Mouse (Mus musculus): ENCODE measurements at regions not wholly inside any gene's neighbourhood (a gene's known extent, or its start where the extent isn't known, plus 50 kb on each side); places are given as distances from the start of the nearest gene placed in this dataset.

DNA sequence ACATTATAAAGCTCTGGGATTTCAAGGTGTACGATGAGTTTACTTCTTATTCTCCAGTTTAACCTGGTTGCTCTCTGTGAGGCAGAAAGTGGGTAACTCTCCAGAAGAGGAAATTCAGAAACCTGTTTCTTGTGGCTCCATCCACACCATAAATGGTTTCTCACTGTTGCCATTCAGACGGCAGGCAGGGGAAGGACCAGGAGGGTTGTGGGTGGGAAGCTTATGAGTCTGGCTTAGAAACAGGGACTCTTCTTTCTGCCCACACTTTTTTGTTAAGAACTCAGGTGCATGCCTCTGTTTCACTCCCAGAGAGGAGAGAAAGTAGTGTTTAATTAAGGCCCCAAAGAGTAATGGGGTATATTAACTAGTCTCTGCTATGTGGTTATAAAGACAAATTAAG, 332.5 kb upstream of the Cwc22 start:
- TF ChIP-seq CTCF (conservative IDR thresholded peaks at IDR 0.05; ENCODE audit: insufficient read depth, insufficient read length, low read depth, low read length) (no peak), POLR2A (IDR thresholded peaks at IDR 0.05; ENCODE audit: low read depth, low read length) (no peak)

Data from kidney, adult 2 months (tissue).